Mouse (Mus musculus) MEL (cell line): Measurements from ENCODE around the gene Abcc5.

Experiments
- CTCF ChIP-seq, 3 experiments: IDR thresholded peaks in 2 of 3; conservative IDR thresholded peaks in 1 of 3; 2 replicates each; pipeline ENCODE4 v1.5.1; 2011 to 2012; ENCODE audit warnings: low read length in 3 of 3, low read depth in 2 of 3, mild to moderate bottlenecking in 2 of 3, improper control_type of control experiment in 1 of 3, inconsistent platforms in 1 of 3, mixed read lengths in 1 of 3, moderate library complexity in 1 of 3; ENCODE audit not compliant: control insufficient read depth in 1 of 3, insufficient read depth in 1 of 3, poor library complexity in 1 of 3, severe bottlenecking in 1 of 3
- EP300 ChIP-seq, 2 experiments: IDR thresholded peaks; 2 replicates each; pipeline ENCODE4 v1.6.1; 2011; ENCODE audit warnings: improper control_type of control experiment in 2 of 2, low read length in 2 of 2, low read depth in 1 of 2, mild to moderate bottlenecking in 1 of 2
- ETS1 ChIP-seq: IDR thresholded peaks from 2 replicates; pipeline ENCODE4 v1.6.1; 2012; ENCODE audit warnings: low read depth, mild to moderate bottlenecking, inconsistent platforms, low read length, improper control_type of control experiment, moderate library complexity
- GABPA ChIP-seq: IDR thresholded peaks from 2 replicates; pipeline ENCODE4 v1.6.1; 2012; ENCODE audit warnings: low read depth, mild to moderate bottlenecking, inconsistent platforms, low read length, improper control_type of control experiment, moderate library complexity
- HCFC1 ChIP-seq: IDR thresholded peaks from 2 replicates; pipeline ENCODE4 v1.6.1; 2012; ENCODE audit warnings: low read depth, mild to moderate bottlenecking, inconsistent platforms, low read length, improper control_type of control experiment, moderate library complexity
- MAFK ChIP-seq: IDR thresholded peaks from 2 replicates; pipeline ENCODE4 v1.6.1; 2011; ENCODE audit warnings: low read depth, mild to moderate bottlenecking, low read length, improper control_type of control experiment, borderline replicate concordance
- NRF1 ChIP-seq: IDR thresholded peaks from 2 replicates; pipeline ENCODE4 v1.6.1; 2014; ENCODE audit warnings: low read depth, mild to moderate bottlenecking, inconsistent platforms, low read length, improper control_type of control experiment, moderate library complexity; ENCODE audit not compliant: poor library complexity, insufficient read depth, severe bottlenecking
- POLR2A ChIP-seq, 2 experiments: IDR thresholded peaks; 2 replicates each; pipeline ENCODE4 v1.6.1; 2011 to 2012; ENCODE audit warnings: low read length in 2 of 2, mild to moderate bottlenecking in 2 of 2, control low read depth in 1 of 2, improper control_type of control experiment in 1 of 2, low read depth in 1 of 2, moderate library complexity in 1 of 2; ENCODE audit not compliant: control insufficient read depth in 1 of 2, insufficient read depth in 1 of 2, poor library complexity in 1 of 2
- SMC3 ChIP-seq: IDR thresholded peaks from 2 replicates; pipeline ENCODE4 v1.6.1; 2011; ENCODE audit warnings: low read depth, low read length, improper control_type of control experiment
- TAL1 ChIP-seq: IDR thresholded peaks from 2 replicates; pipeline ENCODE4 v1.6.1; 2012; ENCODE audit warnings: mild to moderate bottlenecking, inconsistent platforms, low read length, moderate library complexity, mixed read lengths
- TCF12 ChIP-seq: IDR thresholded peaks from 2 replicates; pipeline ENCODE4 v1.6.1; 2014; ENCODE audit warnings: low read depth, mild to moderate bottlenecking, inconsistent platforms, low read length, improper control_type of control experiment, moderate library complexity
- UBTF ChIP-seq: IDR thresholded peaks from 2 replicates; pipeline ENCODE4 v1.6.1; 2012; ENCODE audit warnings: low read depth, mild to moderate bottlenecking, inconsistent platforms, low read length, improper control_type of control experiment, moderate library complexity, borderline replicate concordance; ENCODE audit not compliant: insufficient read depth
- USF2 ChIP-seq, 2 experiments: IDR thresholded peaks; 2 replicates each; pipeline ENCODE4 v1.6.1; 2011 to 2012; ENCODE audit warnings: improper control_type of control experiment in 2 of 2, low read length in 2 of 2, borderline replicate concordance in 1 of 2, inconsistent platforms in 1 of 2, low read depth in 1 of 2, mild to moderate bottlenecking in 1 of 2; ENCODE audit not compliant: insufficient read depth in 1 of 2
- ZC3H11A ChIP-seq: IDR thresholded peaks from 2 replicates; pipeline ENCODE4 v1.6.1; 2012; ENCODE audit warnings: low read depth, mild to moderate bottlenecking, inconsistent platforms, low read length, improper control_type of control experiment

DNA sequence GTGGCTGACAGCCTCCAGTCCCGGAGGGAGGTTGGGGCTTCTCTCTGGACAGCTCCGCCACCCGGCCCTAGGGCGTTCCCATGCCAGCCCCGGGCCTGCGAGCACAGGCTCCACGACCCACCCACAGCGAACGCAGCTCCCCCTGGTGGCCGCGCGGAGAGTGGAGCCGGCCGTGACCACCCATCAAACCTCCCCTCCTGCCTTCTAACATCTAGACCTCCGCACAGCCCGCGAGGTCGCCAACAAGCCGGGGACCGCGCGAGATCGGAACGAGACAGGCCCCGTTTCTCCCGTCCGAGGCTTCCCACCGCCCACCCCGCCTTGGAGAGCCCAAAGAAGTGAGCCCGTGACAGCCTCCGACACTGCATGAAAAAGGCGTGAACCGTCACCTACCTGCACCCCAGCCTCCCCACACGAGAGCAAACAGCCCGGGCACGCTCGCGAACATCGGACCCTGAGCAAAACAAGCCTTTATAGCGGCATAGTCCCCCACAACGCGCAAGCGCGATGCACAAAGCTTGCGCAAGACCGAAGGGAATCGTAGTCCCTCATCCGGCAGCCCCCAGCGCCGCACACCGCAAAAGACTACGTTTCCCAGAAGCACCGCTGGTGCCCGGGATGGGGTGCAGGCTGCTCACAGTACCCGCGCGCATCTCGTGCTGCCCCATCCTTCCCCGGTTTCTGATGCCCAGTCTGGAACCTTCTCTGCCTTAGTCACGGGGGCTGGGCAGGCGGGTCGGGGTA, at the start of gene Abcc5:
- TF ChIP-seq ETS1 (no peak), POLR2A (IDR thresholded peaks at IDR 0.05; ENCODE audit: control insufficient read depth in 1 of 2, insufficient read depth in 1 of 2, low read depth in 1 of 2, low read length in 2 of 2, poor library complexity in 1 of 2) (peak; percentile 76 to 78; a peak in 3 of 4 replicates), CTCF (IDR thresholded peaks at IDR 0.05 in 2 of 3, conservative IDR thresholded peaks at IDR 0.05 in 1 of 3; ENCODE audit: control insufficient read depth in 1 of 3, insufficient read depth in 1 of 3, low read depth in 2 of 3, low read length in 3 of 3, poor library complexity in 1 of 3, severe bottlenecking in 1 of 3) (peak in 2 of 3 experiments; percentile 76 to 93; a peak in 5 of 6 replicates), SMC3 (peak; percentile 52), USF2 (IDR thresholded peaks at IDR 0.05; ENCODE audit: borderline replicate concordance in 1 of 2, insufficient read depth in 1 of 2, low read depth in 1 of 2, low read length in 2 of 2) (no peak), TCF12 (no peak; the same call in 1 of the 2 replicates), MAFK (no peak), NRF1 (peak; percentile 87), GABPA (no peak), TAL1 (no peak), EP300 (IDR thresholded peaks at IDR 0.05; ENCODE audit: low read depth in 1 of 2, low read length in 2 of 2) (no peak), HCFC1 (peak; percentile 97), ZC3H11A (no peak), UBTF (peak; percentile 58; the same call in 1 of the 2 replicates)
